Mouse (Mus musculus): ENCODE measurements around the gene Pklr. TPM values are rescaled to one million over a fixed set of nuclear protein-coding genes. Genes with fewer than 3 reads are reported as not detected.
A peak's percentile ranks its signal among the peaks of the same experiment; 100 is the strongest.
"Not testable (repeated sequence)": the region's sequence is repeated elsewhere in the genome, so short reads cannot be mapped to it uniquely, and the experiment has no call there.

The Pklr gene
- polyA plus RNA-seq, 1 experiment from 2014 or later, result 0.05 TPM

GRCm38 (mm10) chr3:89152084-89152835 lies 16.3 kb downstream of the Pklr start:
- H3K4me2 ChIP-seq, result no peak overlapping the region
- no peak overlapping the region for H3K27ac ChIP-seq
- ATAC-seq (replicated peaks), result no peak
- no peaks in the 10 kb centered on the region for H3K9me3 ChIP-seq
- H3K9ac ChIP-seq, result no peak overlapping the region
- H3K36me3 ChIP-seq (replicated peaks), result peaks cover 9% of the 10 kb centered on the region; the same call in 1 of the 2 replicates
- WGBS, result 69% methylated on average over 17 of the region's 17 CpGs
- H3K4me1 ChIP-seq, result peaks cover 6% of the 10 kb centered on the region
- no peak overlapping the region for H3K4me3 ChIP-seq
- H3K27me3 ChIP-seq (replicated peaks), result peaks cover 9% of the 10 kb centered on the region; the same call in 1 of the 2 replicates

- no peaks in the 10 kb centered on the region for H3K27me3 ChIP-seq (replicated peaks)
- H3K4me1 ChIP-seq, result peaks cover 28% of the 10 kb centered on the region
- 90% methylated on average over 8 of the region's 8 CpGs for WGBS
- no peak overlapping the region for H3K4me2 ChIP-seq
- no peaks in the 10 kb centered on the region for H3K9me3 ChIP-seq
- ATAC-seq (replicated peaks), result no peak
- H3K4me3 ChIP-seq, result no peak overlapping the region
- no peak overlapping the region for H3K27ac ChIP-seq
- H3K9ac ChIP-seq, result no peak overlapping the region
- no peaks in the 10 kb centered on the region for H3K36me3 ChIP-seq (replicated peaks)
Observed at GRCm38 (mm10) chr3:89156951-89157350, 21.0 kb downstream of the Pklr start.

GRCm38 (mm10) chr3:89158651-89159050 lies 22.7 kb downstream of the Pklr start:
- H3K9me3 ChIP-seq, result no peaks in the 10 kb centered on the region
- WGBS, result 17% methylated on average over 7 of the region's 7 CpGs
- ATAC-seq (replicated peaks), result no peak
- peak overlapping the region; percentile 76 for H3K9ac ChIP-seq
- no peaks in the 10 kb centered on the region for H3K27me3 ChIP-seq (replicated peaks)
- H3K27ac ChIP-seq, result peak overlapping the region; percentile 75; the same call in 1 of the 2 replicates
- peak overlapping the region; percentile 89 for H3K4me2 ChIP-seq
- no peaks in the 10 kb centered on the region for H3K36me3 ChIP-seq (replicated peaks)
- peak overlapping the region; percentile 88 for H3K4me3 ChIP-seq
- peaks cover 28% of the 10 kb centered on the region for H3K4me1 ChIP-seq

- H3K4me2 ChIP-seq, result peak overlapping the region; percentile 89
- peak; percentile 41; the same call in 1 of the 2 replicates for ATAC-seq (replicated peaks)
- no peaks in the 10 kb centered on the region for H3K27me3 ChIP-seq (replicated peaks)
- no peaks in the 10 kb centered on the region for H3K36me3 ChIP-seq (replicated peaks)
- WGBS, result under 1% methylated on average over 13 of the region's 13 CpGs
- peaks cover 34% of the 10 kb centered on the region for H3K4me1 ChIP-seq
- no peaks in the 10 kb centered on the region for H3K9me3 ChIP-seq
- peak overlapping the region; percentile 75 for H3K27ac ChIP-seq
- peak overlapping the region; percentile 88 for H3K4me3 ChIP-seq
- peak overlapping the region; percentile 76 for H3K9ac ChIP-seq
Observed at GRCm38 (mm10) chr3:89159211-89159610, 23.3 kb downstream of the Pklr start.

- H3K27ac ChIP-seq, result peak within 1 kb of the TSS; percentile 75
- peak within 1 kb of the TSS; percentile 88 for H3K4me3 ChIP-seq
- no peaks in the 10 kb centered on the region for H3K27me3 ChIP-seq (replicated peaks)
- peak within 1 kb of the TSS; percentile 76 for H3K9ac ChIP-seq
- no peaks in the 10 kb centered on the region for H3K36me3 ChIP-seq (replicated peaks)
- peak within 1 kb of the TSS; percentile 89 for H3K4me2 ChIP-seq
- WGBS, result 0% methylated on average over 55 of the region's 66 CpGs
- peaks cover 34% of the 10 kb centered on the region for H3K4me1 ChIP-seq
- peak; percentile 81 for ATAC-seq (replicated peaks)
- no peaks in the 10 kb centered on the region for H3K9me3 ChIP-seq
Observed at GRCm38 (mm10) chr3:89159616-89160344, 23.8 kb downstream of the Pklr start, which contains the start of gene Hcn3. TSS of gene Hcn3 (minus strand) at chr3:89160196.

GRCm38 (mm10) chr3:89161207-89161606 lies 25.3 kb downstream of the Pklr start:
- H3K4me2 ChIP-seq; H3K27ac ChIP-seq; H3K27me3 ChIP-seq (replicated peaks); H3K36me3 ChIP-seq (replicated peaks); H3K4me3 ChIP-seq; H3K9ac ChIP-seq; H3K9me3 ChIP-seq; ATAC-seq (replicated peaks): not testable (repeated sequence)
- H3K4me1 ChIP-seq, result peaks cover 45% of the 10 kb centered on the region

- Histone ChIP-seq H3K4me1 (peaks cover 48% of the 10 kb centered on the region), H3K27me3 (replicated peaks) (no peaks in the 10 kb centered on the region), H3K9ac (no peak overlapping the region), H3K4me3 (no peak overlapping the region), H3K27ac (no peak overlapping the region), H3K4me2 (no peak overlapping the region), H3K36me3 (replicated peaks) (no peaks in the 10 kb centered on the region), H3K9me3 (no peaks in the 10 kb centered on the region)
- 82% methylated on average over 4 of the region's 4 CpGs for WGBS
- ATAC-seq (replicated peaks), result no peak
Observed at GRCm38 (mm10) chr3:89161786-89162185, 25.8 kb downstream of the Pklr start.

GRCm38 (mm10) chr3:89163123-89163522 lies 27.2 kb downstream of the Pklr start:
- Histone ChIP-seq H3K4me2 (no peak overlapping the region), H3K4me1 (peaks cover 37% of the 10 kb centered on the region), H3K9me3 (no peaks in the 10 kb centered on the region), H3K36me3 (replicated peaks) (no peaks in the 10 kb centered on the region), H3K9ac (no peak overlapping the region), H3K4me3 (no peak overlapping the region), H3K27ac (no peak overlapping the region), H3K27me3 (replicated peaks) (no peaks in the 10 kb centered on the region)
- 83% methylated on average over 1 of the region's 1 CpGs for WGBS
- no peak for ATAC-seq (replicated peaks)

- H3K36me3 ChIP-seq (replicated peaks), result peaks cover 3% of the 10 kb centered on the region; the same call in 1 of the 2 replicates
- H3K4me2 ChIP-seq, result peak overlapping the region; percentile 61
- H3K4me3 ChIP-seq, result peak overlapping the region; percentile 59
- peak overlapping the region; percentile 85 for H3K27ac ChIP-seq
- ATAC-seq (replicated peaks), result no peak
- 71% methylated on average over 5 of the region's 5 CpGs for WGBS
- peak overlapping the region; percentile 59 for H3K9ac ChIP-seq
- H3K9me3 ChIP-seq, result no peaks in the 10 kb centered on the region
- H3K27me3 ChIP-seq (replicated peaks), result no peaks in the 10 kb centered on the region
- peaks cover 31% of the 10 kb centered on the region for H3K4me1 ChIP-seq
Observed at GRCm38 (mm10) chr3:89163643-89164245, 27.8 kb downstream of the Pklr start.

GRCm38 (mm10) chr3:89164506-89165267 lies 28.7 kb downstream of the Pklr start, which contains the start of gene Clk2:
TSS of gene Clk2 (plus strand) at chr3:89164795.
- under 1% methylated on average over 63 of the region's 79 CpGs for WGBS
- Histone ChIP-seq H3K4me2 (peak within 1 kb of the TSS; percentile 61), H3K9ac (peak within 1 kb of the TSS; percentile 59), H3K4me3 (peak within 1 kb of the TSS; percentile 59), H3K4me1 (peaks cover 24% of the 10 kb centered on the region), H3K27me3 (replicated peaks) (no peaks in the 10 kb centered on the region), H3K36me3 (replicated peaks) (peaks cover 10% of the 10 kb centered on the region; the same call in 1 of the 2 replicates), H3K9me3 (no peaks in the 10 kb centered on the region), H3K27ac (peak within 1 kb of the TSS; percentile 85)
- peak; percentile 96 for ATAC-seq (replicated peaks)

GRCm38 (mm10) chr3:89165268-89165870 lies 29.4 kb downstream of the Pklr start:
- 28% methylated on average over 12 of the region's 12 CpGs for WGBS
- Histone ChIP-seq H3K27me3 (replicated peaks) (no peaks in the 10 kb centered on the region), H3K27ac (peak overlapping the region; percentile 85), H3K36me3 (replicated peaks) (peaks cover 16% of the 10 kb centered on the region; the same call in 1 of the 2 replicates), H3K4me2 (peak overlapping the region; percentile 61), H3K9me3 (no peaks in the 10 kb centered on the region), H3K4me1 (peaks cover 23% of the 10 kb centered on the region), H3K9ac (peak overlapping the region; percentile 59), H3K4me3 (peak overlapping the region; percentile 59)
- ATAC-seq (replicated peaks), result no peak
